Mouse (Mus musculus) heart, adult 2 months (tissue): ENCODE measurements around the gene Xpo6.

Source experiments
- CTCF ChIP-seq: fragments of 200-600 bp; IDR thresholded peaks from 2 replicates; pipeline ENCODE4 v1.8.1; 2022; ENCODE audit warnings: antibody characterized with exemption, mild to moderate bottlenecking, moderate library complexity
- POLR2A ChIP-seq: fragments of 200-500 bp; IDR thresholded peaks from 2 replicates; pipeline ENCODE4 v1.6.1; 2011; ENCODE audit warnings: mild to moderate bottlenecking, low read depth, low read length, control low read depth; ENCODE audit not compliant: insufficient read depth

DNA sequence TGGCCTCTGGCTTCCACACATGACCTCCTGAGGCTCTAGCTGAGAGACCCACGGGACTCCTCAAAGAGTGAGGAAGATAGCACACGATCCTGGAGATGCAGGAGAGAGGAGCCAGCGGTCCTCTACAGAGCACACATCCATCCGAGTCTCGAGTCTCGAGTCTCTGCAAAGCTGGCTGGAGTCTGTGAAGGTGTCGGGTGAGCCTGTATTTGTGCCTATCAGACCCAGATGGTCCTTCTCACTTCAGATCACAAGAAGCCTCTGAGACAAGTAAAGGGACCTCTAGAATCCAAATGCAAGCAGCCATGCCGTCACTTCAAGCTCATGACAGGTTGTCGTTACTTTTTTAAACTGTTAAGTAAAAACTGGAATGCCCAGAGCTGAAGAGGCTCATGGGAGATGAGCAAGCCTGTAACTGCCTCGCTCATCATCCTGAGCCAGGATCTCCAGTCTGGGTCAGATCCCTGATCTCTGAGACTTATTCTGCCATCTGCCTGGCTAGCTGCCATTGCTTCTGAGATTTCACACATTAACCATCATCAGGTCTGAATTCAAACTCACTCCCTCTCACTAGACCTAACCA is 142.9 kb downstream of the Xpo6 start:
- TF ChIP-seq CTCF (no peak), POLR2A (no peak)
